Mouse (Mus musculus): ENCODE results near the gene Art4. TPM values are rescaled to one million over a fixed set of nuclear protein-coding genes. Genes with fewer than 3 reads are reported as not detected.

Gene Art4
- total and polyA plus RNA-seq, 3 experiments: 0.34 to 1.0 (median 0.48) TPM

DNA sequence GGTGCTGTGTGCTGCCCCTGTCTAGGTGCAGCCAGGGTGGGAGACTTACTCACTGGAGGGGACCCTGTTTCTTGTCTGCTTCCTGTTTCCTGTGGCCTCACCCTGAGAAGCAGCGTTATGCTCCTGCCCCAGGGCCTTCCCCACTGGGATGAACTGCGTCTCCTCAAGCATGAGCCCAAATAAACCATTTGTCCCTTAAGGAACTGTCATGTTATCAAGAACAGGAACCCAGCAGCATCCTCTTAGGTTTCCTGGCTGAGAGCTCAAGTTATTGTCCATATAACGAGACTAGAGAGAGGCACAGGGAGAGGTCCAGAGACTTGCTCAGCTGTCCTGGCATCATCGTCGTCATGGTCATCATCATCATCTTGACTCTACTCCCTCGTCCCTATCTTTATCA is 7.3 kb downstream of the Art4 start:
- in situ Hi-C loops (cut with MboI; ENCODE audit: low pct_ligation_motif_present, low pct_unique_long_range_greater_than_20kb, low sequenced_read_pairs): no loop called here
- TF ChIP-seq CHD2 (IDR thresholded peaks at IDR 0.05; ENCODE audit: low read length) (no peak), ZMIZ1 (IDR thresholded peaks at IDR 0.05; ENCODE audit: low read depth, low read length) (no peak), ZC3H11A (IDR thresholded peaks at IDR 0.05; ENCODE audit: low read depth, low read length) (no peak), EP300 (IDR thresholded peaks at IDR 0.05; ENCODE audit: low read length) (no peak), SIN3A (IDR thresholded peaks at IDR 0.05; ENCODE audit: low read length) (no peak), ETS1 (conservative IDR thresholded peaks at IDR 0.05; ENCODE audit: low read depth, low read length) (no peak), NELFE (IDR thresholded peaks at IDR 0.05; ENCODE audit: low read depth, low read length) (no peak)
- H3K36me3 ChIP-seq (replicated peaks in 1 of 2; ENCODE audit: control insufficient read depth in 1 of 2, insufficient read depth in 1 of 2, low read length in 1 of 2): peaks cover 14 to 55% of the 10 kb centered on the region in 2 experiments
- H3K9me3 ChIP-seq (replicated peaks; ENCODE audit: low read length): no peaks in the 10 kb centered on the region
- no peak for DNase-seq (ENCODE audit: extremely low read depth)
- H3K79me2 ChIP-seq (replicated peaks; ENCODE audit: control insufficient read depth, extremely low read depth, insufficient read depth, poor library complexity, severe bottlenecking): peaks cover 2% of the 10 kb centered on the region; the same call in 1 of the 2 replicates
- H3K4me3 ChIP-seq (replicated peaks in 1 of 3; ENCODE audit: low read depth in 2 of 3, low read length in 2 of 3, poor library complexity in 1 of 3): no peak overlapping the region
- no peak overlapping the region for H3K4me2 ChIP-seq (ENCODE audit: insufficient read depth, low read depth, poor library complexity, severe bottlenecking)
- no peak overlapping the region for H3K9ac ChIP-seq (ENCODE audit: insufficient read depth, low read depth)
- no peak overlapping the region for H3K27ac ChIP-seq (ENCODE audit: insufficient read depth, low read depth)
- dilution Hi-C loops (cut with MboI; ENCODE audit: extremely low pct_ligation_motif_present, extremely low pct_unique_long_range_greater_than_20kb, low sequenced_read_pairs): loop anchor here (25.0 kb wide), 1 partner anchor 137 kb away; no protein-coding TSS in a partner anchor
- H3K27me3 ChIP-seq (replicated peaks): no peaks in the 10 kb centered on the region
- H3K4me1 ChIP-seq (ENCODE audit: control insufficient read depth in 1 of 2, insufficient read depth in 2 of 2): peaks cover 29 to 72% of the 10 kb centered on the region in 2 experiments

DNA sequence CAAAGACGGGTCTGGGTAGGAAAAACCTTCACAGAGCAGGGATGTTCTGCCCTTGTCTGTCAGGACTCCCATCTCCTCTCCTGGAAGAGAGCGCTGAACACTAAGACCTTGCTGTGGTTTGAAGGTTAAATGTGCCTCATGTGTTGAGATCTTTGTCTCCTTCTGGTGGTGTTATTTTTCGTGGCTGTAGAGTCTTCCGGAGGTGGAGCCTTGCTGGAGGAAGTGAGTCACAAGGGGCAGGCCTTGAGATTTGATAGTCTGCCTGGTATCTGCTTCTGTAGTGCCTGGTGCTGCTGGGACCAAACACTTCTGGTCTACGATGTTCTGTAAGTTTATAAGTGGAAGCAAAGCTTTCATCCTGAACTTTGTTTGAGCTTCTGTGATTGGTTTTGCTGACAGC is 8.6 kb downstream of the Art4 start:
- Histone ChIP-seq H3K4me2 (ENCODE audit: insufficient read depth, low read depth, poor library complexity, severe bottlenecking) (no peak overlapping the region), H3K79me2 (replicated peaks; ENCODE audit: control insufficient read depth, extremely low read depth, insufficient read depth, poor library complexity, severe bottlenecking) (peaks cover 5% of the 10 kb centered on the region; the same call in 1 of the 2 replicates), H3K27me3 (replicated peaks) (no peaks in the 10 kb centered on the region), H3K4me3 (replicated peaks in 1 of 3; ENCODE audit: low read depth in 2 of 3, low read length in 2 of 3, poor library complexity in 1 of 3) (no peak overlapping the region), H3K36me3 (replicated peaks in 1 of 2; ENCODE audit: control insufficient read depth in 1 of 2, insufficient read depth in 1 of 2, low read length in 1 of 2) (peaks cover 17 to 63% of the 10 kb centered on the region in 2 experiments), H3K4me1 (ENCODE audit: control insufficient read depth in 1 of 2, insufficient read depth in 2 of 2) (peaks cover 21 to 64% of the 10 kb centered on the region in 2 experiments), H3K9ac (ENCODE audit: insufficient read depth, low read depth) (no peak overlapping the region), H3K27ac (ENCODE audit: insufficient read depth, low read depth) (no peak overlapping the region), H3K9me3 (replicated peaks; ENCODE audit: low read length) (no peaks in the 10 kb centered on the region)
- in situ Hi-C loops (cut with MboI; ENCODE audit: low pct_ligation_motif_present, low pct_unique_long_range_greater_than_20kb, low sequenced_read_pairs) (no loop called here), dilution Hi-C loops (cut with MboI; ENCODE audit: extremely low pct_ligation_motif_present, extremely low pct_unique_long_range_greater_than_20kb, low sequenced_read_pairs) (no loop called here)
- DNase-seq (ENCODE audit: extremely low read depth): no peak
- no peak for TF ChIP-seq NELFE (IDR thresholded peaks at IDR 0.05; ENCODE audit: low read depth, low read length)
- TF ChIP-seq USF2 (conservative IDR thresholded peaks at IDR 0.05; ENCODE audit: low read depth, low read length): no peak
- TF ChIP-seq EP300 (IDR thresholded peaks at IDR 0.05; ENCODE audit: low read length): no peak
- TF ChIP-seq MAFK (IDR thresholded peaks at IDR 0.05; ENCODE audit: insufficient replicate concordance, low read length): no peak
- TF ChIP-seq USF1 (IDR thresholded peaks at IDR 0.05; ENCODE audit: low read depth, low read length): no peak
- TF ChIP-seq CHD1 (IDR thresholded peaks at IDR 0.05; ENCODE audit: low read depth, low read length): no peak
- no peak for TF ChIP-seq TBP (conservative IDR thresholded peaks at IDR 0.05; ENCODE audit: low read depth, low read length)
- TF ChIP-seq RAD21 (IDR thresholded peaks at IDR 0.05; ENCODE audit: low read depth, low read length): no peak
- no peak for TF ChIP-seq CTCF (conservative IDR thresholded peaks at IDR 0.05 in 1 of 2, IDR thresholded peaks at IDR 0.05 in 1 of 2; ENCODE audit: low read depth in 2 of 2, low read length in 2 of 2)
- TF ChIP-seq MAZ (IDR thresholded peaks at IDR 0.05; ENCODE audit: low read depth, low read length): no peak
- TF ChIP-seq ELF1 (IDR thresholded peaks at IDR 0.05; ENCODE audit: low read depth, low read length): no peak
- TF ChIP-seq POLR2AphosphoS2 (IDR thresholded peaks at IDR 0.05; ENCODE audit: low read depth, low read length): no peak
- TF ChIP-seq UBTF (IDR thresholded peaks at IDR 0.05; ENCODE audit: low read depth, low read length): no peak

Measured in CH12.LX (cell line).